In the genomic region with DNA sequence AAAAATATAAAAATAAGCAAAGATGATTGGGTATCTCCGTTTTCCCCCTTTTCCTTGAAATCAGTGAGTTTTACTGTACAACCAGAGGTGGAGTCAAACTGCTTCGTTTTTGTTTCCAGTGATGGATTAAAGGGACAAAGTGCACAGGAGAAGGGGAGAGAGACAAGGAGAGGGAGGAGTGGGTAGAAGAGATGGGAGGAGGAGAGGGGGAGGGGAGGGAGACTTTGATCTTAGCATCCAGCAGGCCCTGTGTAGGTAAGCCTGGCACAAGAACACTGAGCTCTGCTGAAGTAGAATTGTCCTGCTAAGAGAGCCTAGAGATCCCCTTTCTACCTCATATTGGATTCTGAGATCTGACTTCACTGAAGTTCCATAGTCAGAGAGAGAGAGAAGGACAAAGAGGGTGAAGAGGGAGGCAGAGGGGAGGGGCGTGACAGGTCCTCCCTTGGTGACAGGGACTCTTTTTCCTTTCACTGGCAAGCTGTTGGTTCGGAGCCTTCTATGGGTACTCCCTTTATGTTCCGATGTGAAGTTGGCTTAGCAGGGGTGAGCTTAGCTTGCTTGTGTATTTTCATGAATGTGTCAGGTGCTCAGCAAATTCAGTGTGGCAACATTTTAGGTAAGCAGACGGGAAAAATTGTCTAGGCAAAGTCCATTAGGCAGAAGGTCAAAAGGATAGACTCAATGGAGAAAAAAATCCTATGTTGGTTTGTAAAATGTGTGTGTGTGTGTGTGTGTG, we compare ENCODE assay signal across 10 mouse cellular contexts.
A peak's percentile ranks its signal among the peaks of the same experiment; 100 is the strongest.
DNase-seq lines count a peak whose midpoint lies in the region; ATAC-seq and TF ChIP-seq lines count a peak whose summit lies in the region.
"Had no signal": no experiment of that assay in that cellular context is flagged by ENCODE, and none has a peak within 500 bp of the region (broad histone marks: within the 10 kb centered on the region; RNA-seq: fewer than 3 reads in every experiment).

No protein-coding gene starts in this region.

- ATAC-seq in lung, embryonic 14.5 days (ENCODE audit: insufficient read depth), result 0 out of 2 replicates have a peak, but pooled peaks have one; percentile 35
- peak; percentile 51; the same call in 1 of the 2 replicates for ATAC-seq in hindbrain, embryonic 15.5 days (ENCODE audit: low FRiP score, low read depth)
- no peak for ATAC-seq in limb, embryonic 12.5 days (ENCODE audit: insufficient number of reproducible peaks, insufficient read depth, low FRiP score, low TSS enrichment, low read depth)

- 41% methylated on average over 6 of the region's 6 CpGs for WGBS in lung, embryonic 14.5 days
- WGBS in hindbrain, embryonic 15.5 days, result 27% methylated on average over 6 of the region's 6 CpGs
- 52% methylated on average over 6 of the region's 6 CpGs for WGBS in limb, embryonic 12.5 days

- no peak for DNase-seq in lung, embryonic 14.5 days
- no peak for DNase-seq in lung, adult 18-20 months
- peak; percentile 13 for DNase-seq in yolk sac, embryonic 10.5 days (ENCODE audit: low spot score)
- no peak for DNase-seq in gastrocnemius, adult 2 months
- no peak for DNase-seq in heart, adult 9 months (ENCODE audit: low spot score in 2 of 2)
- DNase-seq in frontal cortex, adult 2 months (ENCODE audit: extremely low spot score in 1 of 2, low spot score in 1 of 2), result no peak
- DNase-seq: lung, postnatal 10 days had no signal

- intact Hi-C loops in gastrocnemius, adult 2 months (cut with DNase I), result no loop called here

- no peaks in the 10 kb centered on the region for H3K27me3 ChIP-seq in lung, embryonic 14.5 days (ENCODE audit: insufficient read depth, low read length)
- no peaks in the 10 kb centered on the region for H3K27me3 ChIP-seq in hindbrain, embryonic 15.5 days
- H3K27me3 ChIP-seq in limb, embryonic 12.5 days, result no peaks in the 10 kb centered on the region
- H3K27me3 ChIP-seq: embryonic facial prominence, embryonic 12.5 days had no signal

- peaks cover 5% of the 10 kb centered on the region; the same call in 1 of the 2 replicates for H3K9me3 ChIP-seq in lung, embryonic 14.5 days (ENCODE audit: low read depth, low read length)
- no peaks in the 10 kb centered on the region for H3K9me3 ChIP-seq in hindbrain, embryonic 15.5 days
- peaks cover 8% of the 10 kb centered on the region for H3K9me3 ChIP-seq in limb, embryonic 12.5 days
- H3K9me3 ChIP-seq: embryonic facial prominence, embryonic 12.5 days had no signal

- 0 out of 2 replicates have a peak, but pooled peaks cover 6% of the 10 kb centered on the region for H3K4me1 ChIP-seq in lung, embryonic 14.5 days (ENCODE audit: insufficient read depth)
- peaks cover 12% of the 10 kb centered on the region for H3K4me1 ChIP-seq in hindbrain, embryonic 15.5 days (replicated peaks)
- peaks cover 14% of the 10 kb centered on the region for H3K4me1 ChIP-seq in limb, embryonic 12.5 days (replicated peaks)

- H3K4me3 ChIP-seq in lung, embryonic 14.5 days (ENCODE audit: low read depth, low read length), result no peak overlapping the region
- no peak overlapping the region for H3K4me3 ChIP-seq in hindbrain, embryonic 15.5 days
- no peak overlapping the region for H3K4me3 ChIP-seq in limb, embryonic 12.5 days (replicated peaks)
- H3K4me3 ChIP-seq in gastrocnemius, adult 2 months, result no peak overlapping the region
- H3K4me3 ChIP-seq: embryonic facial prominence, embryonic 12.5 days had no signal

- no peak overlapping the region for H3K9ac ChIP-seq in lung, embryonic 14.5 days
- no peak overlapping the region for H3K9ac ChIP-seq in hindbrain, embryonic 15.5 days
- no peak overlapping the region for H3K9ac ChIP-seq in limb, embryonic 12.5 days (replicated peaks)
- H3K9ac ChIP-seq: embryonic facial prominence, embryonic 12.5 days had no signal

- H3K36me3 ChIP-seq in lung, embryonic 14.5 days (ENCODE audit: insufficient read depth), result no peaks in the 10 kb centered on the region
- no peaks in the 10 kb centered on the region for H3K36me3 ChIP-seq in hindbrain, embryonic 15.5 days
- H3K36me3 ChIP-seq in limb, embryonic 12.5 days, result no peaks in the 10 kb centered on the region
- H3K36me3 ChIP-seq: embryonic facial prominence, embryonic 12.5 days had no signal

- no peak for TF ChIP-seq CTCF in lung, embryonic 14.5 days (IDR thresholded peaks at IDR 0.05; ENCODE audit: low read depth)
- no peak for TF ChIP-seq CTCF in gastrocnemius, adult 2 months (IDR thresholded peaks at IDR 0.05)

- H3K27ac ChIP-seq in lung, embryonic 14.5 days (ENCODE audit: low read depth), result no peak overlapping the region
- no peak overlapping the region for H3K27ac ChIP-seq in hindbrain, embryonic 15.5 days (replicated peaks)
- 0 out of 2 replicates have a peak overlapping the region, but pooled peaks have one; percentile 37 for H3K27ac ChIP-seq in limb, embryonic 12.5 days
- H3K27ac ChIP-seq in gastrocnemius, adult 2 months, result no peak overlapping the region
- H3K27ac ChIP-seq: embryonic facial prominence, embryonic 12.5 days had no signal

- no peak overlapping the region for H3K4me2 ChIP-seq in lung, embryonic 14.5 days
- H3K4me2 ChIP-seq in hindbrain, embryonic 15.5 days, result no peak overlapping the region
- H3K4me2 ChIP-seq in limb, embryonic 12.5 days, result no peak overlapping the region
- H3K4me2 ChIP-seq: embryonic facial prominence, embryonic 12.5 days had no signal
